11 mouse cellular contexts compared by ENCODE assay signal in genomic region chr7:145029124-145029523, GRCm38 (mm10).
DNase-seq lines count a peak whose midpoint lies in the region; ATAC-seq and TF ChIP-seq lines count a peak whose summit lies in the region.
"Had no signal": no experiment of that assay in that cellular context is flagged by ENCODE, and none has a peak within 500 bp of the region (broad histone marks: within the 10 kb centered on the region; RNA-seq: fewer than 3 reads in every experiment).

No protein-coding gene starts in this region.

- no peaks in the 10 kb centered on the region for H3K27me3 ChIP-seq in lung, postnatal 0 days (replicated peaks; ENCODE audit: insufficient read depth, low read length)
- peaks cover 33% of the 10 kb centered on the region for H3K27me3 ChIP-seq in hindbrain, embryonic 10.5 days (ENCODE audit: insufficient read depth, poor library complexity, severe bottlenecking)
- H3K27me3 ChIP-seq: embryonic facial prominence, embryonic 13.5 days; limb, embryonic 15.5 days; midbrain, embryonic 15.5 days had no signal

- ATAC-seq in lung, postnatal 0 days: no peak
- ATAC-seq: midbrain, embryonic 15.5 days had no signal

- TF ChIP-seq EP300 in lung, postnatal 0 days (IDR thresholded peaks at IDR 0.05): no peak

- intact Hi-C loops in gastrocnemius, adult 2 months (cut with DNase I): loop anchor here (5.0 kb wide), 1 partner anchor 87 kb away; no protein-coding TSS in a partner anchor

- H3K27ac ChIP-seq in gastrocnemius, adult 2 months: no peak overlapping the region
- no peak overlapping the region for H3K27ac ChIP-seq in lung, postnatal 0 days (ENCODE audit: low read length)
- H3K27ac ChIP-seq in hindbrain, embryonic 10.5 days: no peak overlapping the region
- H3K27ac ChIP-seq: embryonic facial prominence, embryonic 13.5 days; limb, embryonic 15.5 days; midbrain, embryonic 15.5 days had no signal

- H3K4me1 ChIP-seq in lung, postnatal 0 days (ENCODE audit: insufficient read depth, low read depth, low read length): peaks cover 17% of the 10 kb centered on the region
- H3K4me1 ChIP-seq in hindbrain, embryonic 10.5 days (replicated peaks): peaks cover 47% of the 10 kb centered on the region

- no peak overlapping the region for H3K9ac ChIP-seq in lung, postnatal 0 days (replicated peaks; ENCODE audit: low read depth)
- H3K9ac ChIP-seq: embryonic facial prominence, embryonic 13.5 days; limb, embryonic 15.5 days; midbrain, embryonic 15.5 days had no signal

- WGBS in lung, postnatal 0 days: 41% methylated on average over 4 of the region's 4 CpGs
- WGBS in hindbrain, embryonic 10.5 days: 43% methylated on average over 4 of the region's 4 CpGs

- H3K36me3 ChIP-seq in lung, postnatal 0 days (ENCODE audit: insufficient read depth, low read length): no peaks in the 10 kb centered on the region
- no peaks in the 10 kb centered on the region for H3K36me3 ChIP-seq in hindbrain, embryonic 10.5 days
- H3K36me3 ChIP-seq: embryonic facial prominence, embryonic 13.5 days; limb, embryonic 15.5 days; midbrain, embryonic 15.5 days had no signal

- peak; percentile 11 for DNase-seq in gastrocnemius, adult 2 months
- no peak for DNase-seq in gastrocnemius, postnatal 25 days
- DNase-seq in lung, postnatal 0 days (ENCODE audit: low spot score): no peak
- no peak for DNase-seq in lung, postnatal 25 days (ENCODE audit: low spot score)
- DNase-seq in forelimb bud, embryonic 11.5 days (ENCODE audit: low read depth, low spot score): peak; percentile 43
- DNase-seq in thymus, postnatal 0 days (ENCODE audit: low spot score): peak; percentile 69
- DNase-seq in layer of hippocampus, adult 8-10 months (ENCODE audit: low spot score in 2 of 2): no peak
- DNase-seq in hindbrain, embryonic 10.5 days (ENCODE audit: low spot score): no peak

- H3K4me2 ChIP-seq in lung, postnatal 0 days (replicated peaks; ENCODE audit: low read depth, low read length): no peak overlapping the region
- H3K4me2 ChIP-seq: embryonic facial prominence, embryonic 13.5 days; limb, embryonic 15.5 days; midbrain, embryonic 15.5 days had no signal

- no peak overlapping the region for H3K4me3 ChIP-seq in gastrocnemius, adult 2 months
- no peak overlapping the region for H3K4me3 ChIP-seq in lung, postnatal 0 days (ENCODE audit: low read depth, low read length)
- no peak overlapping the region for H3K4me3 ChIP-seq in hindbrain, embryonic 10.5 days
- H3K4me3 ChIP-seq: embryonic facial prominence, embryonic 13.5 days; limb, embryonic 15.5 days; midbrain, embryonic 15.5 days had no signal

- TF ChIP-seq CTCF in gastrocnemius, adult 2 months (IDR thresholded peaks at IDR 0.05): no peak
- peak; percentile 32 for TF ChIP-seq CTCF in lung, postnatal 0 days (IDR thresholded peaks at IDR 0.05)

- H3K9me3 ChIP-seq in lung, postnatal 0 days (ENCODE audit: low read length): no peaks in the 10 kb centered on the region
- no peaks in the 10 kb centered on the region for H3K9me3 ChIP-seq in hindbrain, embryonic 10.5 days
- H3K9me3 ChIP-seq: embryonic facial prominence, embryonic 13.5 days; limb, embryonic 15.5 days; midbrain, embryonic 15.5 days had no signal

Comparison
In these comparisons a context has a peak if more than half of its experiments do, and no peak if none do; other contexts are left out.
1. DNase-seq: peak in gastrocnemius, adult 2 months (single experiment), forelimb bud, embryonic 11.5 days (single experiment) and thymus, postnatal 0 days (single experiment); none in gastrocnemius, postnatal 25 days (single experiment), lung, postnatal 0 days (single experiment), lung, postnatal 25 days (single experiment), layer of hippocampus, adult 8-10 months (0 of 2) and hindbrain, embryonic 10.5 days (single experiment).